ENCODE assay signal across 8 mouse cellular contexts in genomic region chr16:4963346-4963745, GRCm38 (mm10). TPM values are rescaled to one million over a fixed set of nuclear protein-coding genes. Genes with fewer than 3 reads are reported as not detected.
DNase-seq lines count a peak whose midpoint lies in the region; ATAC-seq and TF ChIP-seq lines count a peak whose summit lies in the region.

No protein-coding gene starts in this region.

- H3K9ac ChIP-seq in intestine, embryonic 15.5 days = peak overlapping the region; percentile 95
- peak overlapping the region; percentile 63 for H3K9ac ChIP-seq in neural tube, embryonic 14.5 days (replicated peaks; ENCODE audit: low read depth, low read length)

- H3K4me3 ChIP-seq in lung, adult 2 months (replicated peaks; ENCODE audit: extremely low read depth, low read depth, low read length) = peak overlapping the region; percentile 37
- H3K4me3 ChIP-seq in embryonic facial prominence, embryonic 10.5 days = peak overlapping the region; percentile 93
- H3K4me3 ChIP-seq in intestine, embryonic 15.5 days (replicated peaks) = peak overlapping the region; percentile 97
- H3K4me3 ChIP-seq in neural tube, embryonic 14.5 days (ENCODE audit: low read depth, low read length) = peak overlapping the region; percentile 79

- ATAC-seq in intestine, embryonic 15.5 days = no peak
- no peak for ATAC-seq in neural tube, embryonic 14.5 days (ENCODE audit: low read depth)

- 0 out of 2 replicates have a peak overlapping the region, but pooled peaks have one; percentile 86 for H3K27ac ChIP-seq in embryonic facial prominence, embryonic 10.5 days (replicated peaks)
- H3K27ac ChIP-seq in intestine, embryonic 15.5 days = no peak overlapping the region; the same call in 1 of the 2 replicates
- H3K27ac ChIP-seq in neural tube, embryonic 14.5 days (ENCODE audit: low read depth, low read length) = no peak overlapping the region

- no peaks in the 10 kb centered on the region for H3K27me3 ChIP-seq in embryonic facial prominence, embryonic 10.5 days (replicated peaks; ENCODE audit: low read depth, poor library complexity, severe bottlenecking)
- H3K27me3 ChIP-seq in intestine, embryonic 15.5 days (replicated peaks) = no peaks in the 10 kb centered on the region
- H3K27me3 ChIP-seq in neural tube, embryonic 14.5 days (ENCODE audit: control insufficient read depth, insufficient read depth, low read length) = no peaks in the 10 kb centered on the region

- no peak for TF ChIP-seq POLR2A in lung, adult 2 months (IDR thresholded peaks at IDR 0.05; ENCODE audit: borderline replicate concordance, extremely low read depth, low read depth, low read length)

- H3K36me3 ChIP-seq in embryonic facial prominence, embryonic 10.5 days (replicated peaks) = peaks cover 21% of the 10 kb centered on the region
- H3K36me3 ChIP-seq in intestine, embryonic 15.5 days = no peaks in the 10 kb centered on the region
- no peaks in the 10 kb centered on the region for H3K36me3 ChIP-seq in neural tube, embryonic 14.5 days (ENCODE audit: control insufficient read depth, insufficient read depth, low read length)

- no peaks in the 10 kb centered on the region for H3K9me3 ChIP-seq in embryonic facial prominence, embryonic 10.5 days
- no peaks in the 10 kb centered on the region for H3K9me3 ChIP-seq in intestine, embryonic 15.5 days
- H3K9me3 ChIP-seq in neural tube, embryonic 14.5 days (ENCODE audit: control insufficient read depth, low read length) = no peaks in the 10 kb centered on the region

- WGBS in lung, adult 2 months = 30% methylated on average over 9 of the region's 9 CpGs
- 48% methylated on average over 9 of the region's 9 CpGs for WGBS in embryonic facial prominence, embryonic 10.5 days
- WGBS in intestine, embryonic 15.5 days = 34% methylated on average over 9 of the region's 9 CpGs
- 49% methylated on average over 9 of the region's 9 CpGs for WGBS in neural tube, embryonic 14.5 days

- no peak for TF ChIP-seq CTCF in lung, adult 2 months (IDR thresholded peaks at IDR 0.05; ENCODE audit: insufficient read depth, low read length)

- H3K4me1 ChIP-seq in lung, adult 2 months (ENCODE audit: control insufficient read depth, insufficient read depth, low read length) = peaks cover 8% of the 10 kb centered on the region; the same call in 1 of the 2 replicates
- peaks cover 21% of the 10 kb centered on the region for H3K4me1 ChIP-seq in embryonic facial prominence, embryonic 10.5 days
- peaks cover 9% of the 10 kb centered on the region for H3K4me1 ChIP-seq in intestine, embryonic 15.5 days (replicated peaks)
- H3K4me1 ChIP-seq in neural tube, embryonic 14.5 days (ENCODE audit: control insufficient read depth, insufficient read depth, low read length) = peaks cover 12% of the 10 kb centered on the region

- H3K4me2 ChIP-seq in intestine, embryonic 15.5 days (replicated peaks) = peak overlapping the region; percentile 89
- peak overlapping the region; percentile 78 for H3K4me2 ChIP-seq in neural tube, embryonic 14.5 days (ENCODE audit: low read depth, low read length)

- no peak for DNase-seq in lung, adult 2 months
- no peak for DNase-seq in lung, postnatal 36 days
- no peak for DNase-seq in embryonic facial prominence, embryonic 10.5 days (ENCODE audit: low spot score)
- no peak for DNase-seq in layer of hippocampus, adult 18-20 months (ENCODE audit: low spot score in 2 of 2)
- DNase-seq in right cerebral cortex, postnatal 25 days = no peak
- DNase-seq in right cerebral cortex, postnatal 14 days = no peak

RNA-seq across cellular contexts. Expression of gene Anks3, which starts 0.7 kb away (rescaled TPM):
- 55.9 and 58.6 TPM in 2 replicates for polyA plus RNA-seq in lung, adult 2 months (2012; rRNA removed)
- polyA plus RNA-seq in embryonic facial prominence, embryonic 10.5 days (2016; fragmentation: Nextera tagmentation; extraction: Ambion mirVana) = 45.3 and 45.8 TPM in 2 replicates
- 39.6 and 42.0 TPM in 2 replicates for polyA plus RNA-seq in intestine, embryonic 15.5 days (2015; fragmentation: Nextera tagmentation; extraction: Ambion mirVana)
- polyA plus RNA-seq in neural tube, embryonic 14.5 days (2014; fragmentation: Nextera tagmentation; extraction: Ambion mirVana) = 62.2 and 62.5 TPM in 2 replicates
- 10 to 100 TPM; 70.2 to 71.8 TPM for total RNA-seq in layer of hippocampus, adult 18-20 months (2021)

RNA-seq across cellular contexts. Expression of gene Nudt16l1, which starts 24.8 kb away (rescaled TPM):
- 75.8 and 79.6 TPM in 2 replicates for polyA plus RNA-seq in lung, adult 2 months (2012; rRNA removed)
- polyA plus RNA-seq in embryonic facial prominence, embryonic 10.5 days (2016; fragmentation: Nextera tagmentation; extraction: Ambion mirVana) = 139 and 151 TPM in 2 replicates
- polyA plus RNA-seq in intestine, embryonic 15.5 days (2015; fragmentation: Nextera tagmentation; extraction: Ambion mirVana) = 128 and 143 TPM in 2 replicates
- 135 and 140 TPM in 2 replicates for polyA plus RNA-seq in neural tube, embryonic 14.5 days (2014; fragmentation: Nextera tagmentation; extraction: Ambion mirVana)
- 10 to 100 TPM; 73.0 to 78.3 TPM for total RNA-seq in layer of hippocampus, adult 18-20 months (2021)

RNA-seq across cellular contexts. Expression of gene Sept12, which starts 34.3 kb away (rescaled TPM):
- polyA plus RNA-seq in lung, adult 2 months (2012; rRNA removed) = not detected in 2 replicates
- not detected in 2 replicates for polyA plus RNA-seq in embryonic facial prominence, embryonic 10.5 days (2016; fragmentation: Nextera tagmentation; extraction: Ambion mirVana)
- not detected in 2 replicates for polyA plus RNA-seq in intestine, embryonic 15.5 days (2015; fragmentation: Nextera tagmentation; extraction: Ambion mirVana)
- not detected in 2 replicates for polyA plus RNA-seq in neural tube, embryonic 14.5 days (2014; fragmentation: Nextera tagmentation; extraction: Ambion mirVana)
- not detected for total RNA-seq in layer of hippocampus, adult 18-20 months (2021)

RNA-seq across cellular contexts. Expression of gene Smim22, which starts 43.7 kb away (rescaled TPM):
- 73.2 and 81.3 TPM in 2 replicates for polyA plus RNA-seq in lung, adult 2 months (2012; rRNA removed)
- 3.4 and 3.6 TPM in 2 replicates for polyA plus RNA-seq in embryonic facial prominence, embryonic 10.5 days (2016; fragmentation: Nextera tagmentation; extraction: Ambion mirVana)
- 99.2 and 112 TPM in 2 replicates for polyA plus RNA-seq in intestine, embryonic 15.5 days (2015; fragmentation: Nextera tagmentation; extraction: Ambion mirVana)
- not detected in 2 replicates for polyA plus RNA-seq in neural tube, embryonic 14.5 days (2014; fragmentation: Nextera tagmentation; extraction: Ambion mirVana)
- not detected for total RNA-seq in layer of hippocampus, adult 18-20 months (2021)

RNA-seq across cellular contexts. Expression of gene Rogdi, which starts 50.0 kb away (rescaled TPM):
- polyA plus RNA-seq in lung, adult 2 months (2012; rRNA removed) = 108 and 117 TPM in 2 replicates
- polyA plus RNA-seq in embryonic facial prominence, embryonic 10.5 days (2016; fragmentation: Nextera tagmentation; extraction: Ambion mirVana) = 63.6 and 66.2 TPM in 2 replicates
- 46.2 and 51.7 TPM in 2 replicates for polyA plus RNA-seq in intestine, embryonic 15.5 days (2015; fragmentation: Nextera tagmentation; extraction: Ambion mirVana)
- polyA plus RNA-seq in neural tube, embryonic 14.5 days (2014; fragmentation: Nextera tagmentation; extraction: Ambion mirVana) = 171 and 200 TPM in 2 replicates
- 100 to 1,000 TPM; 348 to 357 TPM for total RNA-seq in layer of hippocampus, adult 18-20 months (2021)

Comparison
In these comparisons a context has a peak if more than half of its experiments do, and no peak if none do; other contexts are left out.
1. H3K4me3 ChIP-seq: peak in every context shown above with its lines; median percentile 97 in intestine, embryonic 15.5 days; 93 in embryonic facial prominence, embryonic 10.5 days; 79 in neural tube, embryonic 14.5 days; 37 in lung, adult 2 months.